Comparison of ENCODE assay signal across 9 mouse cellular contexts in the genomic region with DNA sequence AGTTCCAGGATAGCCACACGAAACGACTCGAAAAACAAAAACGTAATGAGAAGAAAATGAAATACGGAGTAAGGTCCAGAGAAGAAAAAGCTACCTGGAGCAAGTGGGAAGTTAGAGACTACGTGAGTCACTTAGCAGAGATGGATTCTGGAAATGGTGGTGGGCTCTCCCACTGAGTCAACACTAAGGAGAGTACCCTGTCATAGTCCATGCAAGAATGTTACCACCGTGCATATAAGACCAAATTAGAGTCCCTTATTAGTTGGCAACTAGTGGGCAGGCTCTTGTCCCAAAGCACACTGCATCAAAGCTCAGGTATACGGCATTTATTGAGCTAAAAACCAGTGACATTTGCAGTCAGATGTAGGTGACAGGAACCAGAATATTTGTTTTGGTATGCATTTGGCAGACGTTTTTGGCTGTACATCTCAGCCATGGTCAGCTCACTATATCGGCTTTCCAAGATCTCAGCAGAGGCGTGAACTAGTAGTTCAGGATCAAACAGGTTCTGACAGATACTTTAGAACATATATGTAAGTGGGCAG. TPM values are rescaled to one million over a fixed set of nuclear protein-coding genes. Genes with fewer than 3 reads are reported as not detected.
DNase-seq lines count a peak whose midpoint lies in the region; ATAC-seq lines count a peak whose summit lies in the region.
"Had no signal": no experiment of that assay in that cellular context is flagged by ENCODE, and none has a peak within 500 bp of the region (broad histone marks: within the 10 kb centered on the region; RNA-seq: fewer than 3 reads in every experiment).

No protein-coding gene starts in this region.

- 0 out of 2 replicates have a peak overlapping the region, but pooled peaks have one; percentile 98 for H3K27ac ChIP-seq in kidney, embryonic 16.5 days (ENCODE audit: low read length)
- H3K27ac ChIP-seq in limb, embryonic 10.5 days = no peak overlapping the region

- no peak for ATAC-seq in erythroblast, adult 5-6 weeks (replicated peaks; ENCODE audit: low FRiP score, poor library complexity, severe bottlenecking)
- no peak for ATAC-seq in kidney, embryonic 16.5 days (ENCODE audit: low FRiP score, low TSS enrichment)

- H3K36me3 ChIP-seq in erythroblast, embryonic 14.5 days (ENCODE audit: control insufficient read depth) = peaks cover 70% of the 10 kb centered on the region
- H3K36me3 ChIP-seq in kidney, embryonic 16.5 days (ENCODE audit: insufficient read depth, low read length) = peaks cover 29% of the 10 kb centered on the region
- peaks cover 54% of the 10 kb centered on the region for H3K36me3 ChIP-seq in limb, embryonic 10.5 days

- no peaks in the 10 kb centered on the region for H3K9me3 ChIP-seq in erythroblast, embryonic 14.5 days (ENCODE audit: control insufficient read depth, low read length)
- no peaks in the 10 kb centered on the region for H3K9me3 ChIP-seq in kidney, embryonic 16.5 days (ENCODE audit: low read length)
- H3K9me3 ChIP-seq in limb, embryonic 10.5 days (replicated peaks) = no peaks in the 10 kb centered on the region

- DNase-seq in kidney, postnatal 10 days = no peak
- DNase-seq in 416B (ENCODE audit: low read depth) = peak; percentile 32
- no peak for DNase-seq in limb, embryonic 10.5 days (ENCODE audit: low spot score)
- DNase-seq in left cerebral cortex, adult 18-20 months (ENCODE audit: low spot score in 2 of 2) = no peak
- DNase-seq in lung, postnatal 4 days = no peak
- DNase-seq: gastrocnemius, postnatal 36 days had no signal

- H3K27me3 ChIP-seq in erythroblast, embryonic 14.5 days (ENCODE audit: control insufficient read depth) = no peaks in the 10 kb centered on the region
- H3K27me3 ChIP-seq in kidney, embryonic 16.5 days (ENCODE audit: insufficient read depth, low read length) = no peaks in the 10 kb centered on the region
- H3K27me3 ChIP-seq in limb, embryonic 10.5 days (ENCODE audit: low read depth, poor library complexity, severe bottlenecking) = no peaks in the 10 kb centered on the region

- peak overlapping the region; percentile 95 for H3K9ac ChIP-seq in kidney, embryonic 16.5 days (replicated peaks; ENCODE audit: low read length)

- H3K4me2 ChIP-seq in kidney, embryonic 16.5 days (replicated peaks; ENCODE audit: low read depth, low read length) = peak overlapping the region; percentile 95; the same call in 1 of the 2 replicates

- peaks cover 53% of the 10 kb centered on the region for H3K4me1 ChIP-seq in erythroblast, embryonic 14.5 days (ENCODE audit: control insufficient read depth)
- H3K4me1 ChIP-seq in kidney, embryonic 16.5 days (ENCODE audit: insufficient read depth, low read length) = peaks cover 12% of the 10 kb centered on the region
- H3K4me1 ChIP-seq in limb, embryonic 10.5 days = peaks cover 16% of the 10 kb centered on the region

- H3K4me3 ChIP-seq in erythroblast, embryonic 14.5 days (replicated peaks) = peak overlapping the region; percentile 80
- no peak overlapping the region for H3K4me3 ChIP-seq in kidney, embryonic 16.5 days (ENCODE audit: low read length)
- H3K4me3 ChIP-seq in limb, embryonic 10.5 days = peak overlapping the region; percentile 86; the same call in 1 of the 2 replicates

- WGBS in kidney, embryonic 16.5 days = 54% methylated on average over 11 of the region's 11 CpGs
- 61% methylated on average over 11 of the region's 11 CpGs for WGBS in limb, embryonic 10.5 days

RNA-seq across cellular contexts. Expression of a gene that starts 1.3 kb away (rescaled TPM):
- polyA plus RNA-seq in erythroblast, embryonic 14.5 days (2012) = 2.4 and 2.6 TPM in 2 replicates
- total RNA-seq in erythroblast, adult 5-6 weeks (2015; ENCODE audit: low replicate concordance) = 3.7 and 6.3 TPM in 2 replicates
- 3.5 and 5.0 TPM in 2 replicates for total RNA-seq in erythroblast, adult 5-6 weeks (2017; ENCODE audit: low replicate concordance)
- polyA plus RNA-seq in kidney, embryonic 16.5 days (2015; fragmentation: Nextera tagmentation; extraction: Ambion mirVana) = 41.3 and 49.3 TPM in 2 replicates
- 68.8 and 74.0 TPM in 2 replicates for polyA plus RNA-seq in limb, embryonic 10.5 days (2016; fragmentation: Nextera tagmentation; extraction: Ambion mirVana)
- total RNA-seq in left cerebral cortex, adult 18-20 months (2021) = 10 to 100 TPM; 28.0 to 34.2 TPM

RNA-seq across cellular contexts. Expression of a gene that starts 4.3 kb away (rescaled TPM):
- polyA plus RNA-seq in erythroblast, embryonic 14.5 days (2012) = 1.4 and 1.8 TPM in 2 replicates
- total RNA-seq in erythroblast, adult 5-6 weeks (2015; ENCODE audit: low replicate concordance) = 1.3 TPM in 2 replicates
- 12.8 and 18.0 TPM in 2 replicates for total RNA-seq in erythroblast, adult 5-6 weeks (2017; ENCODE audit: low replicate concordance)
- polyA plus RNA-seq in kidney, embryonic 16.5 days (2015; fragmentation: Nextera tagmentation; extraction: Ambion mirVana) = 2.7 and 5.2 TPM in 2 replicates
- polyA plus RNA-seq in limb, embryonic 10.5 days (2016; fragmentation: Nextera tagmentation; extraction: Ambion mirVana) = 2.7 and 3.6 TPM in 2 replicates
- 1 to 10 TPM in 1 of 2 experiments, under 1 TPM in 1; 0.53 to 2.2 TPM for total RNA-seq in left cerebral cortex, adult 18-20 months (2021)

RNA-seq across cellular contexts. Expression of a gene that starts 11.0 kb away (rescaled TPM):
- 6.3 and 7.3 TPM in 2 replicates for polyA plus RNA-seq in erythroblast, embryonic 14.5 days (2012)
- total RNA-seq in erythroblast, adult 5-6 weeks (2015; ENCODE audit: low replicate concordance) = 121 and 143 TPM in 2 replicates
- total RNA-seq in erythroblast, adult 5-6 weeks (2017; ENCODE audit: low replicate concordance) = 172 and 205 TPM in 2 replicates
- polyA plus RNA-seq in kidney, embryonic 16.5 days (2015; fragmentation: Nextera tagmentation; extraction: Ambion mirVana) = 1,037 and 1,064 TPM in 2 replicates
- polyA plus RNA-seq in limb, embryonic 10.5 days (2016; fragmentation: Nextera tagmentation; extraction: Ambion mirVana) = 1,415 and 1,701 TPM in 2 replicates
- total RNA-seq in left cerebral cortex, adult 18-20 months (2021) = 100 to 1,000 TPM; 276 to 291 TPM

RNA-seq across cellular contexts. Expression of a gene that starts 27.9 kb away (rescaled TPM):
- 22.8 and 70.9 TPM in 2 replicates for polyA plus RNA-seq in erythroblast, embryonic 14.5 days (2012)
- 173 and 230 TPM in 2 replicates for total RNA-seq in erythroblast, adult 5-6 weeks (2015; ENCODE audit: low replicate concordance)
- 219 and 239 TPM in 2 replicates for total RNA-seq in erythroblast, adult 5-6 weeks (2017; ENCODE audit: low replicate concordance)
- 10.9 and 14.7 TPM in 2 replicates for polyA plus RNA-seq in kidney, embryonic 16.5 days (2015; fragmentation: Nextera tagmentation; extraction: Ambion mirVana)
- 5.3 and 7.6 TPM in 2 replicates for polyA plus RNA-seq in limb, embryonic 10.5 days (2016; fragmentation: Nextera tagmentation; extraction: Ambion mirVana)
- total RNA-seq in left cerebral cortex, adult 18-20 months (2021) = 10 to 100 TPM; 12.9 to 23.7 TPM

RNA-seq across cellular contexts. Expression of a gene that starts 47.7 kb away (rescaled TPM):
- 0.85 and 1.3 TPM in 2 replicates for polyA plus RNA-seq in erythroblast, embryonic 14.5 days (2012)
- 11.1 and 11.5 TPM in 2 replicates for total RNA-seq in erythroblast, adult 5-6 weeks (2015; ENCODE audit: low replicate concordance)
- total RNA-seq in erythroblast, adult 5-6 weeks (2017; ENCODE audit: low replicate concordance) = 14.5 and 20.5 TPM in 2 replicates
- polyA plus RNA-seq in kidney, embryonic 16.5 days (2015; fragmentation: Nextera tagmentation; extraction: Ambion mirVana) = 190 TPM in 2 replicates
- polyA plus RNA-seq in limb, embryonic 10.5 days (2016; fragmentation: Nextera tagmentation; extraction: Ambion mirVana) = 153 and 174 TPM in 2 replicates
- total RNA-seq in left cerebral cortex, adult 18-20 months (2021) = 100 to 1,000 TPM; 233 to 239 TPM

Comparison
In these comparisons a context has a peak if more than half of its experiments do, and no peak if none do; other contexts are left out.
1. RNA of a gene that starts 1.3 kb away (polyA plus RNA-seq): 68.8 to 74.0 TPM in limb, embryonic 10.5 days and 41.3 to 49.3 TPM in kidney, embryonic 16.5 days; 2.4 to 2.6 TPM in erythroblast, embryonic 14.5 days; every median in the first group is over 10 times any median in the second.
2. RNA of a gene that starts 11.0 kb away (polyA plus RNA-seq): 1,415 to 1,701 TPM in limb, embryonic 10.5 days and 1,037 to 1,064 TPM in kidney, embryonic 16.5 days; 6.3 to 7.3 TPM in erythroblast, embryonic 14.5 days; every median in the first group is over 100 times any median in the second.